Mouse (Mus musculus) heart, embryonic 14.5 days (tissue): ENCODE results near the gene Fbh1. TPM values are rescaled to one million over a fixed set of nuclear protein-coding genes. Genes with fewer than 3 reads are reported as not detected.
"Not testable (repeated sequence)": the region's sequence is repeated elsewhere in the genome, so short reads cannot be mapped to it uniquely, and the experiment has no call there.

Experiments used
- ATAC-seq: fragments of 200-750 bp; cut with Nextera tagmentation; 2 replicates; pipeline ENCODE4 v1.8.0; 2017; ENCODE audit warnings: low read depth, moderate TSS enrichment; ENCODE audit not compliant: insufficient number of reproducible peaks, insufficient read depth, low FRiP score
- H3K27ac ChIP-seq, 2 experiments: fragments of 200-500 bp in 1 of 2; fragments of 300-500 bp in 1 of 2; sonication (generic) in 1 of 2; replicated peaks in 1 of 2; 2 replicates each; pipeline ENCODE4 v1.5.1; 2012 to 2014; ENCODE audit warnings: low read depth in 2 of 2, low read length in 2 of 2, control low read depth in 1 of 2, mild to moderate bottlenecking in 1 of 2, mixed read lengths in 1 of 2; ENCODE audit not compliant: control insufficient read depth in 1 of 2, insufficient read depth in 1 of 2
- H3K27me3 ChIP-seq: fragments of 300-500 bp; sonication (generic); 2 replicates; pipeline ENCODE4 v1.6.1; 2014; ENCODE audit warnings: mild to moderate bottlenecking, low read length, control low read depth; ENCODE audit not compliant: control insufficient read depth, insufficient read depth
- H3K36me3 ChIP-seq: fragments of 300-500 bp; sonication (generic); 2 replicates; pipeline ENCODE4 v1.6.1; 2014; ENCODE audit warnings: mild to moderate bottlenecking, control low read depth, low read length, mixed read lengths; ENCODE audit not compliant: control insufficient read depth, insufficient read depth
- H3K4me1 ChIP-seq, 2 experiments: fragments of 200-500 bp in 1 of 2; fragments of 300-500 bp in 1 of 2; sonication (generic) in 1 of 2; 2 replicates each; pipeline ENCODE4 v1.6.1; 2012 to 2014; ENCODE audit warnings: low read length in 2 of 2, control low read depth in 1 of 2, mixed read lengths in 1 of 2; ENCODE audit not compliant: control insufficient read depth in 2 of 2, insufficient read depth in 2 of 2
- H3K4me2 ChIP-seq: fragments of 300-500 bp; sonication (generic); 2 replicates; pipeline ENCODE4 v1.6.1; 2014; ENCODE audit warnings: mild to moderate bottlenecking, low read length
- H3K4me3 ChIP-seq, 2 experiments: fragments of 200-500 bp in 1 of 2; fragments of 300-500 bp in 1 of 2; sonication (generic) in 1 of 2; 2 replicates each; pipeline ENCODE4 v1.5.1; 2012 to 2014; ENCODE audit warnings: low read length in 2 of 2, mild to moderate bottlenecking in 2 of 2, control low read depth in 1 of 2, low read depth in 1 of 2, moderate library complexity in 1 of 2; ENCODE audit not compliant: control insufficient read depth in 1 of 2, insufficient read depth in 1 of 2
- H3K9ac ChIP-seq: fragments of 300-500 bp; sonication (generic); 2 replicates; pipeline ENCODE4 v1.6.1; 2014; ENCODE audit warnings: mild to moderate bottlenecking, low read length
- H3K9me3 ChIP-seq: fragments of 300-500 bp; sonication (generic); 2 replicates; pipeline ENCODE4 v1.6.1; 2016; ENCODE audit warnings: low read length, control low read depth; ENCODE audit not compliant: control insufficient read depth
- WGBS: fragments of 180-500 bp; shearing (Covaris S2); extraction: QIAGEN DNeasy Blood & Tissue Kit; methylation state at CpG from one replicate; pipeline ENCODE4 v1.1.7; 2014; 5-methylcytosine and 5-hydroxymethylcytosine counted together
- polyA plus RNA-seq: library from polyadenylated mRNA; unstranded; fragments of >200 nt; fragmentation: Nextera tagmentation; extraction: Ambion mirVana; gene quantifications from 2 replicates; pipeline ENCODE4 v1.2.1, GENCODE M21; 2014

The Fbh1 gene
- polyA plus RNA-seq, 1 experiment from 2014 or later = 114 TPM

GRCm38 (mm10) chr2:11718573-11718972, 58.8 kb downstream of the Fbh1 start:
- no peaks in the 10 kb centered on the region for H3K4me1 ChIP-seq
- H3K27me3 ChIP-seq = no peaks in the 10 kb centered on the region
- no peak overlapping the region for H3K4me2 ChIP-seq
- H3K9ac ChIP-seq = no peak overlapping the region
- WGBS = 82% methylated on average over 2 of the region's 2 CpGs
- no peaks in the 10 kb centered on the region for H3K9me3 ChIP-seq
- peaks cover 25% of the 10 kb centered on the region for H3K36me3 ChIP-seq
- no peak for ATAC-seq
- no peak overlapping the region for H3K4me3 ChIP-seq
- H3K27ac ChIP-seq = no peak overlapping the region

GRCm38 (mm10) chr2:11714535-11714934, 62.8 kb downstream of the Fbh1 start:
- Histone ChIP-seq H3K27me3 (no peaks in the 10 kb centered on the region), H3K4me2 (no peak overlapping the region), H3K36me3 (peaks cover 13% of the 10 kb centered on the region; the same call in 1 of the 2 replicates), H3K4me3 (no peak overlapping the region), H3K4me1 (no peaks in the 10 kb centered on the region), H3K27ac (no peak overlapping the region), H3K9me3 (no peaks in the 10 kb centered on the region), H3K9ac (no peak overlapping the region)
- no peak for ATAC-seq
- WGBS = 61% methylated on average over 4 of the region's 4 CpGs

GRCm38 (mm10) chr2:11713021-11713420, 64.4 kb downstream of the Fbh1 start:
- Histone ChIP-seq H3K4me2 (no peak overlapping the region), H3K9ac (no peak overlapping the region), H3K36me3 (no peaks in the 10 kb centered on the region), H3K9me3 (no peaks in the 10 kb centered on the region), H3K4me1 (no peaks in the 10 kb centered on the region), H3K27me3 (no peaks in the 10 kb centered on the region), H3K27ac (no peak overlapping the region), H3K4me3 (no peak overlapping the region)
- WGBS = 69% methylated on average over 3 of the region's 3 CpGs
- no peak for ATAC-seq

- Histone ChIP-seq H3K9me3 (no peaks in the 10 kb centered on the region), H3K4me3 (no peak overlapping the region), H3K27me3 (no peaks in the 10 kb centered on the region), H3K9ac (no peak overlapping the region), H3K4me1 (no peaks in the 10 kb centered on the region), H3K27ac (no peak overlapping the region), H3K4me2 (no peak overlapping the region), H3K36me3 (no peaks in the 10 kb centered on the region)
- no peak for ATAC-seq
- WGBS = 83% methylated on average over 6 of the region's 6 CpGs
Observed at GRCm38 (mm10) chr2:11712483-11712990, 64.8 kb downstream of the Fbh1 start.

- WGBS = 58% methylated on average over 4 of the region's 4 CpGs
- not testable (repeated sequence) for H3K4me1 ChIP-seq, H3K9me3 ChIP-seq, H3K36me3 ChIP-seq, H3K4me2 ChIP-seq, H3K27ac ChIP-seq, H3K4me3 ChIP-seq, H3K9ac ChIP-seq, ATAC-seq, H3K27me3 ChIP-seq
Observed at GRCm38 (mm10) chr2:11710101-11710500, 67.3 kb downstream of the Fbh1 start.

- ATAC-seq = no peak
- Histone ChIP-seq H3K4me3 (no peak overlapping the region), H3K27me3 (no peaks in the 10 kb centered on the region), H3K4me2 (no peak overlapping the region), H3K36me3 (no peaks in the 10 kb centered on the region), H3K9ac (no peak overlapping the region), H3K27ac (no peak overlapping the region), H3K9me3 (no peaks in the 10 kb centered on the region), H3K4me1 (peaks cover 5 to 7% of the 10 kb centered on the region in 2 experiments; a peak in 3 of 4 replicates)
- WGBS = 73% methylated on average over 5 of the region's 5 CpGs
Observed at GRCm38 (mm10) chr2:11708538-11708937, 68.8 kb downstream of the Fbh1 start.

- peaks cover 5 to 7% of the 10 kb centered on the region in 2 experiments; a peak in 3 of 4 replicates for H3K4me1 ChIP-seq
- 42% methylated on average over 6 of the region's 6 CpGs for WGBS
- H3K27ac ChIP-seq = no peak overlapping the region
- peak overlapping the region; percentile 98 for H3K4me2 ChIP-seq
- no peak for ATAC-seq
- no peaks in the 10 kb centered on the region for H3K9me3 ChIP-seq
- H3K36me3 ChIP-seq = no peaks in the 10 kb centered on the region
- no peak overlapping the region for H3K9ac ChIP-seq
- peak overlapping the region in 1 of 2 experiments; percentile 85; a peak in 2 of 4 replicates for H3K4me3 ChIP-seq
- H3K27me3 ChIP-seq = no peaks in the 10 kb centered on the region
Observed at GRCm38 (mm10) chr2:11706746-11707065, 70.7 kb downstream of the Fbh1 start.
